Mouse (Mus musculus): Measurements from ENCODE around the gene Rab3a. TPM values are rescaled to one million over a fixed set of nuclear protein-coding genes. Genes with fewer than 3 reads are reported as not detected.

Rab3a gene
- 913 TPM for polyA plus RNA-seq (2015; fragmentation: Illumina TruSeq; extraction: RNeasy Lipid Tissue Mini Kit (QIAGEN cat#74804); ENCODE audit: low read depth, low replicate concordance)

GRCm38 (mm10) chr8:70754043-70754870 is at the start of gene Rab3a:
TSS of gene Rab3a (plus strand) at chr8:70754679.

GRCm38 (mm10) chr8:70718297-70718696 is 36.2 kb upstream of the Rab3a start, which contains the start of gene Gm3336:
TSS of gene Gm3336 (plus strand) at chr8:70718543.

DNA sequence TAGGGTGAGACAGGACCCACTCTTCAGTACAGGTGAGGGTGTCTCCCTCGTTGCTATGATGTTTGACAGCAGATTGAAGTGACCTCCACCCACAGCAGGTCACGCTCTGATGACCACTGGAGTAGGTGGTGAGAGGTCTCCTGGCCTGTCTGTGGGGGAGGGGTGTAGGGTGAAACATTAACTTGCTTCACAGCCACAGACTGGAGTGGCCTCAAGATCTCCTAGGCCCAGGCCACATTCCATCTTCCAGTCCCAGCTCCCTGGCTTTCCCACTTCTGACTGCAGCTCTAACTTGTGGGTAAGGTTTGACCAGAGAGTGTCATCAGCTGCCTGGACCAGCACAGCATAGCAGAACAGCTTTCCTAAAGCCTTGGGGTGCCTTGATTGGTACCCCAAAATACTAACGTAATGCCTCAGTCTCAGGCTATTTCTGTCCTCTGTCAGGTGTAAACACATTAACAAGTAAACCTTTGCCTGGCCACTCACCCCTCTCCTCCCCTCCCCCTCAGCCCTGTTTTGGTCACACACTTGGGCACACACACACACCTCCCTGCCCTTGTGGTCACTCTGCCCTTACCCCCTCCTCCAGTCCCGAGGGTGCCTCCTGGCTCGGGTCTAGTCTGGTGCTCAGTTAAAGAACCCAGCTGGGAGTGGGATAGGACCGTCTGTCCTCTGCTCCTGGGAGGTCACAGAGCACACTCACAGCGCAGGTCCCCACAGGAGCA is 30.8 kb upstream of the Rab3a start, which contains the start of gene Pde4c:
Gene Pde4c (plus strand): TSS at position 235 of the 725 bp plus-strand sequence.

DNA sequence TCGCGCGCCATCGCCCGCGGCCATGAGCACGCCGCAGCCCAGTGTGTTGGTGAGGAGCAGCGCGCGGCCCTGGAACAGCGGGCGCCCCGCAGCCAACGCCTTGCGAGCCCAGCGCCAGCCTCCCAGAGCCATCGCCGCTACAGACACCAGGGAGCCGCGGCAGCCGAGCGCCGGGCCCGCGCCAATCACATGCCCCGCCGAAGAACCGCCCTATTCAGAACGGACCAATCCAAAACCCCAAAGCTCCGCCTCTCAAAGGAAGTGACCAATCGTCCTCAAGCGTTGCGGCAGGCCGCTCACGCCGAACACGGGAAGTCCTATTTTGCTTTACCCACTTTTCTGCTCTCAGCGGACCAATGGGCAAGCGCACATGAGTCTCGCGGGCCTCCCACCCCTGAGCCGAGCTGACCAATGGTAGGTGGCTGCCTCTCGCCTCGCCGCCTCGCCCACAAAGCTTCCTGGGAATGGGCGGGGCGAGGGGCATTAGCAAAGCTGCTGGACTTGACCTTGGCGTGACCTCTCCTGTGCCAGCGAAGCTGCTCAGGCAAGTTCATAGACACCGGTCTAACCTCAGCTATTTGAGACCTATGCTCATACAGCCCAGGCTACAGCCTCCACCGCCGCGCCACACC is 6.4 kb downstream of the Rab3a start, which contains the start of gene Mpv17l2:
Gene Mpv17l2 (minus strand): TSS at position 172 of the 632 bp plus-strand sequence.

DNA sequence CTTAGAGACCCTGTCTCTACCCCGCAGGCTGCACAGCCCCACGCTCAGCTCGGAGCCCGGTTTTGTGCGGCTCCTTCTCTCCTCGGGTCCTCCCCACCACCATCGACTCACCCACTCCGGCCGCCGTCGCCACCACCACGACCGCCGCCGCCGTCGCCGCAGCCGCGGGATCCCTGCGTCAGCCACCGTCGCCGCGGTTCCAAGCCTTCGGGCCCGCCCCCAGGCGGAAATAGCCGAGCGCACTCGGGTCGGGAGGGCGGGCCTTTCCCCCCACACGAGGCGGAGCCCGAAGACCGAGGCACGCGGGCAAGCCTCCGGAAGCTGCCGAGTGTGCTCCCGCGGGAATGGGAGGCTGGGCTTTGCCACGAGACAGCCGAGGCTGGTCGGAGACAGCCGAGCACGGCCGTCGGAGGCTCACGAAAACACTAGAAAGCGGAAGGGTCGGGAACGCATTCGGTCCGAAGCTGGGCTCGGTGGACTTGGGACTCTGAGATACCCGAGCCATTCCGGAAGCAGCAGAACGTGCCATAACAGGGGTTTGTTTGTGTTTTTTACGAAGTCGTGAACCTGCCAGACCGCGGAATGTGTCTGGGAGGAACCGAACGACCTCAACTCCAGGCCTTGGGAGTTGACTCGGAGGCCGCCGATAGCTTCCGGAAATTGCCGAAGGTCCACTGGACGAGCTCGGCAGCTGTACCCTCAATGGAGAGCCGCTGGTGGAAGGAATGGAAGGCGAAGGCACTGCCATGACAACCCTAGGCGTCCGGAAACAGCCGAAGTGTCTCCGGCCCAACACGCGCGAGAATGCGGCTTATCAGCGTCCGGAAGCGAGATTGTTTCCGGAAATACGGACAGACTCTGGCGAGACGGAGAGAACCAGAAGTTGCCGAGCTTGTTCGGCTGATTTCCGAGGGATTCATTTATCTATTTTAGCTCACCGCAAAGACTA is 22.3 kb downstream of the Rab3a start, which contains the start of gene Pik3r2:
Gene Pik3r2 (minus strand): TSS at position 218 of the 949 bp plus-strand sequence.

DNA sequence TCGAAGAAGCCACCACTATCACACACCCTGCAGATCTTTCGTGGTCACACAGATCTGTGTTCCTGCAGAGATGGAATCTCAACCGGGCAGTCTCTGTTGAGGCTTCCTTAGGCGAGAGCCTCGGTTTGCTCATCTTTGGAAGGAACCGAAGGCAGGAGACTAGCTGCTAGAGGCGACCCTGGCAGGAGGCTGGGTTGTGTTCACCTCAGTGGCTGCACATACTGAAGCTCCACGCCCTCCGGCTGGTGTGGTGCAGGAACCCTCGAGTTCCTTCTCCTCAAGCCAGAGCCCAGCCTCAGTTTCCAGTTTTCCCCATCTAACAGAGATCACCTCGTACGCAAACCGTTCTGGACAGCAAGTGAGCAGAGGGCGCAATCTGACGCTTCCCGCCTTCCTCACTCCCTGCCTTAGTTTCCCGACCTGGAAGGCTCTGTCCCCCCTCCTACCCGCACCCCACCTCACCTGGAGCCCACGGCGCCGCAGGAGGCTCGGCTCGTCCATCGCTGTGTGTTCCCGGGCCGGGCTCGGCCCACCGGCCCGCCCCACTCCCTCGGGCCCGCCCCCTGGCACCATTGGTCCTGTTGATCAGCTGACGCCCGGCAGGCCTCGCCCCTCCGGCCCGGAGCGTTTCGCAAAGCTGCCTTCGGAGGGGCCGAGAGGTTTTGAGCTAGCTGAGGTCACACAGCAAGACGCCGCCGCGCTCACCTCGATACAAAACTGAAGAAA is 50.2 kb downstream of the Rab3a start, which contains the start of gene Mast3:
Gene Mast3 (minus strand): TSS at position 574 of the 726 bp plus-strand sequence.

GRCm38 (mm10) chr8:70808239-70808638 is 53.8 kb downstream of the Rab3a start, which contains the start of gene Il12rb1:
TSS of gene Il12rb1 (plus strand) at chr8:70808449.

Other genes starting within 250 kb of the Rab3a start
- 129 TPM for gene Rex1bd, start 247.9 kb upstream of the Rab3a start, polyA plus RNA-seq (2015; fragmentation: Illumina TruSeq; extraction: RNeasy Lipid Tissue Mini Kit (QIAGEN cat#74804); ENCODE audit: low read depth, low replicate concordance)
- gene Uba52, start 243.9 kb upstream of the Rab3a start, polyA plus RNA-seq (2015; fragmentation: Illumina TruSeq; extraction: RNeasy Lipid Tissue Mini Kit (QIAGEN cat#74804); ENCODE audit: low read depth, low replicate concordance): 1,689 TPM
- gene Fkbp8, start 227.0 kb upstream of the Rab3a start, polyA plus RNA-seq (2015; fragmentation: Illumina TruSeq; extraction: RNeasy Lipid Tissue Mini Kit (QIAGEN cat#74804); ENCODE audit: low read depth, low replicate concordance): 487 TPM
- gene Kxd1, start 226.7 kb upstream of the Rab3a start, polyA plus RNA-seq (2015; fragmentation: Illumina TruSeq; extraction: RNeasy Lipid Tissue Mini Kit (QIAGEN cat#74804); ENCODE audit: low read depth, low replicate concordance): 57.3 TPM
- gene Ell, start 215.2 kb upstream of the Rab3a start, polyA plus RNA-seq (2015; fragmentation: Illumina TruSeq; extraction: RNeasy Lipid Tissue Mini Kit (QIAGEN cat#74804); ENCODE audit: low read depth, low replicate concordance): 12.0 TPM
- 38.2 TPM for gene Isyna1, start 160.3 kb upstream of the Rab3a start, polyA plus RNA-seq (2015; fragmentation: Illumina TruSeq; extraction: RNeasy Lipid Tissue Mini Kit (QIAGEN cat#74804); ENCODE audit: low read depth, low replicate concordance)
- gene Ssbp4, start 145.8 kb upstream of the Rab3a start, polyA plus RNA-seq (2015; fragmentation: Illumina TruSeq; extraction: RNeasy Lipid Tissue Mini Kit (QIAGEN cat#74804); ENCODE audit: low read depth, low replicate concordance): 179 TPM
- 0.85 TPM for gene Lrrc25, start 138.5 kb upstream of the Rab3a start, polyA plus RNA-seq (2015; fragmentation: Illumina TruSeq; extraction: RNeasy Lipid Tissue Mini Kit (QIAGEN cat#74804); ENCODE audit: low read depth, low replicate concordance)
- not detected for gene Gdf15, start 122.2 kb upstream of the Rab3a start, polyA plus RNA-seq (2015; fragmentation: Illumina TruSeq; extraction: RNeasy Lipid Tissue Mini Kit (QIAGEN cat#74804); ENCODE audit: low read depth, low replicate concordance)
- gene Pgpep1, start 94.3 kb upstream of the Rab3a start, polyA plus RNA-seq (2015; fragmentation: Illumina TruSeq; extraction: RNeasy Lipid Tissue Mini Kit (QIAGEN cat#74804); ENCODE audit: low read depth, low replicate concordance): 14.7 TPM
- gene Lsm4, start 81.4 kb upstream of the Rab3a start, polyA plus RNA-seq (2015; fragmentation: Illumina TruSeq; extraction: RNeasy Lipid Tissue Mini Kit (QIAGEN cat#74804); ENCODE audit: low read depth, low replicate concordance): 72.2 TPM
- 82.5 TPM for gene Jund, start 55.7 kb upstream of the Rab3a start, polyA plus RNA-seq (2015; fragmentation: Illumina TruSeq; extraction: RNeasy Lipid Tissue Mini Kit (QIAGEN cat#74804); ENCODE audit: low read depth, low replicate concordance)
- gene Iqcn, start 51.2 kb upstream of the Rab3a start, polyA plus RNA-seq (2015; fragmentation: Illumina TruSeq; extraction: RNeasy Lipid Tissue Mini Kit (QIAGEN cat#74804); ENCODE audit: low read depth, low replicate concordance): 0.09 TPM
- gene Gm3336, start 36.1 kb upstream of the Rab3a start, polyA plus RNA-seq (2015; fragmentation: Illumina TruSeq; extraction: RNeasy Lipid Tissue Mini Kit (QIAGEN cat#74804); ENCODE audit: low read depth, low replicate concordance): not detected
- gene Pde4c, start 31.0 kb upstream of the Rab3a start, polyA plus RNA-seq (2015; fragmentation: Illumina TruSeq; extraction: RNeasy Lipid Tissue Mini Kit (QIAGEN cat#74804); ENCODE audit: low read depth, low replicate concordance): 2.8 TPM
- 36.8 TPM for gene Mpv17l2, start 6.3 kb downstream of the Rab3a start, polyA plus RNA-seq (2015; fragmentation: Illumina TruSeq; extraction: RNeasy Lipid Tissue Mini Kit (QIAGEN cat#74804); ENCODE audit: low read depth, low replicate concordance)
- gene Pik3r2, start 22.0 kb downstream of the Rab3a start, polyA plus RNA-seq (2015; fragmentation: Illumina TruSeq; extraction: RNeasy Lipid Tissue Mini Kit (QIAGEN cat#74804); ENCODE audit: low read depth, low replicate concordance): 83.0 TPM
- gene Mast3, start 50.4 kb downstream of the Rab3a start, polyA plus RNA-seq (2015; fragmentation: Illumina TruSeq; extraction: RNeasy Lipid Tissue Mini Kit (QIAGEN cat#74804); ENCODE audit: low read depth, low replicate concordance): 175 TPM
- 0.67 TPM for gene Il12rb1, start 53.8 kb downstream of the Rab3a start, polyA plus RNA-seq (2015; fragmentation: Illumina TruSeq; extraction: RNeasy Lipid Tissue Mini Kit (QIAGEN cat#74804); ENCODE audit: low read depth, low replicate concordance)
- gene Arrdc2, start 85.0 kb downstream of the Rab3a start, polyA plus RNA-seq (2015; fragmentation: Illumina TruSeq; extraction: RNeasy Lipid Tissue Mini Kit (QIAGEN cat#74804); ENCODE audit: low read depth, low replicate concordance): 17.6 TPM
- gene Kcnn1, start 108.6 kb downstream of the Rab3a start, polyA plus RNA-seq (2015; fragmentation: Illumina TruSeq; extraction: RNeasy Lipid Tissue Mini Kit (QIAGEN cat#74804); ENCODE audit: low read depth, low replicate concordance): 16.4 TPM
- gene Ccdc124, start 119.3 kb downstream of the Rab3a start, polyA plus RNA-seq (2015; fragmentation: Illumina TruSeq; extraction: RNeasy Lipid Tissue Mini Kit (QIAGEN cat#74804); ENCODE audit: low read depth, low replicate concordance): 106 TPM
- gene Slc5a5, start 138.1 kb downstream of the Rab3a start, polyA plus RNA-seq (2015; fragmentation: Illumina TruSeq; extraction: RNeasy Lipid Tissue Mini Kit (QIAGEN cat#74804); ENCODE audit: low read depth, low replicate concordance): 14.2 TPM
- gene Rpl18a, start 142.7 kb downstream of the Rab3a start, polyA plus RNA-seq (2015; fragmentation: Illumina TruSeq; extraction: RNeasy Lipid Tissue Mini Kit (QIAGEN cat#74804); ENCODE audit: low read depth, low replicate concordance): 1,083 TPM
- gene Map1s, start 151.3 kb downstream of the Rab3a start, polyA plus RNA-seq (2015; fragmentation: Illumina TruSeq; extraction: RNeasy Lipid Tissue Mini Kit (QIAGEN cat#74804); ENCODE audit: low read depth, low replicate concordance): 25.7 TPM